Comparison of ENCODE assay signal across 32 mouse cellular contexts in the genomic region with DNA sequence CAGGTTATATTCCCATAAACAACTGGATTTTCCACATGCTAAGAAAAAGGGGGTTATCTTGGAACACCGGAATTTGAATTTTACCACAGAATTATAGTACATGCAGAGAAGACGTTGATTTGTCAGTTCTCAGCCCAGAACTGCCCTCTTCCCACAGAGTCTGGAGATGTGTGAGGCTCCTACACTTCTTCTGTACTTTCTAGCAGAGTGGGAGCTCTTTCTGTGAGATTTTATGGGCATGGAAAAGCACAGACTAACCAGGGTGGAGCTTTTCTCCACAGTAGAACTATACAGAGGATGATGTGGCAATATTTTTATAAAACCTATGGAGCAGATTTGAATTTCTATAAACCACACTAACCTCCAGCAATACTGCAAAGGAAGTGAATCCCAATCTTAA.
"Had no signal": no experiment of that assay in that cellular context is flagged by ENCODE, and none has a peak within 500 bp of the region (broad histone marks: within the 10 kb centered on the region; RNA-seq: fewer than 3 reads in every experiment).

No protein-coding gene starts in this region.

- ATAC-seq: liver, embryonic 12.5 days; liver, postnatal 0 days; lung, postnatal 0 days; midbrain, embryonic 13.5 days; midbrain, embryonic 15.5 days; midbrain, embryonic 16.5 days had no signal

- H3K27ac ChIP-seq: limb, embryonic 10.5 days; limb, embryonic 12.5 days; limb, embryonic 13.5 days; limb, embryonic 15.5 days; liver, embryonic 12.5 days; liver, embryonic 13.5 days; liver, embryonic 14.5 days; liver, embryonic 15.5 days; lung, embryonic 15.5 days; macrophage; midbrain, embryonic 10.5 days; midbrain, embryonic 12.5 days; midbrain, embryonic 13.5 days; midbrain, embryonic 15.5 days; neural tube, embryonic 12.5 days had no signal

- DNase-seq: left cerebral cortex, postnatal 4 days; liver; liver, embryonic 13.5 days; liver, postnatal 0 days; lung, adult 18-20 months; lung, adult 2 months; lung, embryonic 14.5 days; lung, postnatal 10 days; lung, postnatal 14 days; lung, postnatal 36 days; lung, postnatal 4 days; midbrain, embryonic 14.5 days had no signal

- H3K27me3 ChIP-seq: limb, embryonic 12.5 days; limb, embryonic 13.5 days; limb, embryonic 15.5 days; liver, embryonic 12.5 days; liver, embryonic 13.5 days; liver, embryonic 15.5 days; lung, embryonic 15.5 days; midbrain, embryonic 12.5 days; midbrain, embryonic 13.5 days; midbrain, embryonic 15.5 days; neural tube, embryonic 12.5 days had no signal

- H3K9me3 ChIP-seq: limb, embryonic 10.5 days; limb, embryonic 12.5 days; limb, embryonic 13.5 days; limb, embryonic 15.5 days; liver, embryonic 12.5 days; liver, embryonic 13.5 days; liver, embryonic 15.5 days; lung, embryonic 15.5 days; megakaryocyte, embryonic 14.5 days; midbrain, embryonic 10.5 days; midbrain, embryonic 12.5 days; midbrain, embryonic 13.5 days; midbrain, embryonic 15.5 days; neural tube, embryonic 12.5 days had no signal

- H3K9ac ChIP-seq: limb, embryonic 12.5 days; limb, embryonic 13.5 days; limb, embryonic 15.5 days; liver, embryonic 12.5 days; liver, embryonic 13.5 days; liver, embryonic 14.5 days; liver, embryonic 15.5 days; liver, postnatal 0 days; lung, embryonic 14.5 days; lung, embryonic 15.5 days; midbrain, embryonic 12.5 days; midbrain, embryonic 13.5 days; midbrain, embryonic 15.5 days; neural tube, embryonic 12.5 days had no signal

- H3K4me2 ChIP-seq: limb, embryonic 12.5 days; limb, embryonic 13.5 days; limb, embryonic 15.5 days; liver, embryonic 11.5 days; liver, embryonic 12.5 days; liver, embryonic 13.5 days; liver, embryonic 15.5 days; lung, embryonic 14.5 days; lung, embryonic 15.5 days; midbrain, embryonic 11.5 days; midbrain, embryonic 12.5 days; midbrain, embryonic 13.5 days; midbrain, embryonic 15.5 days; neural tube, embryonic 12.5 days had no signal

- H3K4me1 ChIP-seq: limb, embryonic 10.5 days; limb, embryonic 12.5 days; limb, embryonic 13.5 days; limb, embryonic 15.5 days; liver, embryonic 12.5 days; liver, embryonic 13.5 days; liver, embryonic 15.5 days; lung, embryonic 15.5 days; megakaryocyte, embryonic 14.5 days; midbrain, embryonic 10.5 days; midbrain, embryonic 12.5 days; midbrain, embryonic 13.5 days; midbrain, embryonic 15.5 days; neural tube, embryonic 12.5 days had no signal

- H3K4me3 ChIP-seq: limb, embryonic 10.5 days; limb, embryonic 12.5 days; limb, embryonic 13.5 days; limb, embryonic 15.5 days; liver, embryonic 12.5 days; liver, embryonic 13.5 days; liver, embryonic 15.5 days; lung, embryonic 15.5 days; megakaryocyte, embryonic 14.5 days; midbrain, embryonic 10.5 days; midbrain, embryonic 12.5 days; midbrain, embryonic 13.5 days; midbrain, embryonic 15.5 days; myocyte; neural tube, embryonic 12.5 days had no signal

- H3K36me3 ChIP-seq: limb, embryonic 10.5 days; limb, embryonic 12.5 days; limb, embryonic 13.5 days; limb, embryonic 15.5 days; liver, embryonic 12.5 days; liver, embryonic 13.5 days; liver, embryonic 15.5 days; lung, embryonic 15.5 days; midbrain, embryonic 10.5 days; midbrain, embryonic 12.5 days; midbrain, embryonic 13.5 days; midbrain, embryonic 15.5 days; neural tube, embryonic 12.5 days had no signal
